Mouse (Mus musculus): Measurements from ENCODE around the gene Ndufs2.

Ndufs2 gene

DNA sequence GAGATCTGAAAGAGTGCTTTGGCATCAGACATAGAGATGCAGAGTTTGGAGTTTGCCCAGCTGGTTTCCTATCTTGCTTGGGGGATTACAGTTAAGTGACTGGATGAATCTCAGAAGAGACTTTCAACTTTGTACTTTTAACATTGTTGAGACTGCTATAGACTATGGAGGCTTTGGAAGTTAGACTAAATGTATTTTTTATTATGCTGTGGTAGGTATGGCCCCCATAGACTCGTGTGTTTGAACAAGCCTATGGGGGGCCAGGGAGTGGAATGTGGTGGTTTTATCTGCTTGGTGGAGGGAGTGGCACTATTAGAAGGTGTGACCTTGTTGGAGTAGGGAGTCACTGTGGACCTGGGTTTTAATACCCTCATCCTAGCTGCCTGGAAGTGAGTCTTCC lies 51.7 kb downstream of the Ndufs2 start:
- no peak for DNase-seq (ENCODE audit: low spot score)

DNA sequence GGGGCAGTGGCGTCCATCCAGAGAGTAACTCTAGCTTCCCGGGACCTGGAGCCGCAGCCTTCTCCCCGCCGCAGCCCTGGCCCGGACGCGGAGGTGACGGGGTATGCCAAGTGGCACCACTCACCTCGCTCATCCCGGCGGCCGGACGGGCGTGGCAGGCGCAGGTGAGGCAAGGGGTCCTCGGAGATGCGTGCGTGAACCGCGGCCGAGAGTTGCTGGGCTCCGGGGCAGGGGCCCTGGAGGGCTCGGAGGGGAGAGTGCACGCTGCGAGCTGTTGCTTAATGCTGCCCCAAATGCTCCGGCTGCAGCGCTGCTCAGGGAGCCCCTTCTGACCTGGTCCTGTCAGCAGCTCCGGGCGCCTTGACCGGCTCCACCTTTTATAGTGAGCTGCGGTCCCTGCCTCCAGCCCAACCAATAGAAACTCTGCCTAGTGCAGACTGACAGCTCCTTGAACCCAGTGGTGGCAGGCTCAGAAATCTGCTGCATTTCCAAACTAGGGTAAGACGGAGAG lies 55.2 kb downstream of the Ndufs2 start, which contains the start of gene Pcp4l1:
TSS of gene Pcp4l1 (minus strand) at position 382 of the 511 bp plus-strand sequence.
- DNase-seq (ENCODE audit: low spot score): peak; percentile 75

DNA sequence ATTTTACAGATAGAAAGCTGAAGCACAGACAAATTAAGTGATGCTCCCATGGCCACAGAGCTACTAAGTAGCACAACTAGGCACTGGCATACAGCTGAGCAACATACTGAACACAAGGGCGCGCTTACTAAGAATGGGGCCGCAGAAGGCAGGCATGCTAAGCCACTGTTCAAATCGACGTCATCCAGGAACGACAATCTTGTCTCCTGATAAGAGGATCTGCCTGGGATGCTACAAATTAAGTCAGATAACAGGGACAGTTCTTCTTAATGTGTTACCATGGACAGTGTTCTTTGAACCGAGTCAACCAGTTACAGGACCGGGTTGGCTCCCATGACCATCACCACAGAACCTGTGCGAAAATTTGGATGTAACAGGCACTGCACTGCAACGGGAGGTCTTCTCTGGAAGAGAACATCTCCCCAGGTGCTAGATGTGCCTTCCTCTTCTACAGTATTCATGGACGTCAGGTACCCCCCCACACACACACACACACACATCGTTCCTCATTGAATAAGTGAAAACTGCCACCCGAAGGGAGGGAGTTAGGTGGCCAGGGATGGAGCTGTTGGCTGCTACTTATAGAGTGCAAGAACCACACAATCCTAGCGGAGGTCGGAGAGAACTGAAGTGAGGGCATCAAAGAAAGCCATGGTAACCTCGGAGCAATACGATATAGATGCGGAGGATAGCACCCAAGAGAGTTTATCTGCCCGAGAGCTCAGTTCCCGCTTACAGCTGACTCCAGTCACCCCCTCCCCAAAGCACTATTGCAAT lies 56.0 kb downstream of the Ndufs2 start:
- no peak for DNase-seq (ENCODE audit: low spot score)

DNA sequence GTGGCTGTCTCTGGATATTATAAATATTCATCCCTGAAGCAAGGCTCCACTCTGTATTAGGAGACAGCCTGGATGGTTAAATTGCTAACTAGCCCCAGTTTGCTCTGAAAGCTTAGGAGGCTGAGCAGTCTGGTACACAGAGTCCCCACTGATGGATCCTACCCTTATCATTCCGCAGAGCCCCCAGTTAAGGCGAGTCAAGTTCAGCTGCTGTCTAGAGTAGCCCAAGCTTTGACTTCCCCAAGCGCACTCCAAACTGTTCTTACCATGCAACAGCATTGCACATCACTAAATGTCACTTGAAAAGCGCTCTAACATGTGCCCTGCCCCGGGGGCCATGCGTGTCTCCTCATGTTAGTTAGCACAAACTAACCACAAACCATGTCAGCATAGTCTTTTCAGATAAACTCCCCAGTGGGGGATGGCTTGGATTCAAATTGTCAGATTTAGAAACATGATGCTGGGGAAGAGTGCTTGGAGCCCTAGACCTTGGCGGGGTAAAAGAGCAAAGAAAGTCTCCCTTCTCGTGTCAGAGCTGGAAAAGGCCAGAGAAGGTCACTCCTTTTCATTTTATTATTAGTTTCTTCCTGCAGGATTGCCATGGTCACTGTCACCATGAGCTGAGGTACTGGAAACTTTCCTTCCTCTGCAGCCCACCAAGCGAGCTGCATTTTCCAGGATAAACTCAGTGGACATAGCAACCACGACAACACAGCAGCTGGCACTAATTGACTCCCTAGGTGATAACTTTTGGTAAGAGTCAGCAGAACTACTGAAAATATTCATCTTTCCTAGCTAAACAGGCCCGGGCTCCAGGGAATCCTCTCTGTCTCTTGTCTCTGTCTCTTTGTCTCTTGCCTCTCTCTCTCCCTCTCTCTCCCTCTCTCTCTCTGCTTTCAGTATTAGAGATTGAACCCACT lies 57.0 kb downstream of the Ndufs2 start:
- DNase-seq (ENCODE audit: low spot score): no peak

DNA sequence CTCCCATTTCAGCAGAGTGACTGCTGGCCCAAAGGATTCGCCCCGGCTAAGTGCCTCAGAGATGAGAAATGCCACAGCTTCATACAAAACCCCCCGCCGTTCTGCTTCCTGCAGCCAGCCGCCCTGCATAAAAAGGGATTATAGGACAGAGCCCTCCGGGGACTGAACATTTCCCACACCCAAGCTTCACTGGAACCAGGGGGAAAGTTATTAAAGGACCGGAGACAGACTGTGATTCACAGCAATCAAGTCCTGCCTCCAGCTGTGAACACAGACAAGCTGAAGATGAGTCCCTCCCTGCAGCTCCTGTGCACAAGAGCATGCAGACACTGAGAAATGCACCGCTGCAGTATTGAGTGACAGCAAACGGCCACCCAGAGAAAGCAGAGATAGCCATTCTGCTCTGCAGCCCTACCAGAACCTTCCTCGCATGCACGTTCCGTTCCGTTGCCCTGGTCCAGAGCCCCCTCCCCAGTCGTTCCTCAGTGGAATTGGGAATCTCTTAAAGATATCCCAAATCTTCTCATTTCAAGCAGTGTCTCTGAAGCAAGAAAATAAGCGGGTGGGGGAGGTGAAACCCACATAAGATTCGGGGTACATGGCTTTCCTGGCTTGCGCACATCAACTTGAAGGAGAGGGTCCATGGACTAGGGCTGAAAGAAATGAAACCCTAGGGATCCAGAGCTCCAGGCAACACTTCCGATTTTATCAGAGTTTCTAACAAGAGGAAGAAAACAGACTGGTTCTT lies 57.9 kb downstream of the Ndufs2 start:
- DNase-seq (ENCODE audit: low spot score): no peak

DNA sequence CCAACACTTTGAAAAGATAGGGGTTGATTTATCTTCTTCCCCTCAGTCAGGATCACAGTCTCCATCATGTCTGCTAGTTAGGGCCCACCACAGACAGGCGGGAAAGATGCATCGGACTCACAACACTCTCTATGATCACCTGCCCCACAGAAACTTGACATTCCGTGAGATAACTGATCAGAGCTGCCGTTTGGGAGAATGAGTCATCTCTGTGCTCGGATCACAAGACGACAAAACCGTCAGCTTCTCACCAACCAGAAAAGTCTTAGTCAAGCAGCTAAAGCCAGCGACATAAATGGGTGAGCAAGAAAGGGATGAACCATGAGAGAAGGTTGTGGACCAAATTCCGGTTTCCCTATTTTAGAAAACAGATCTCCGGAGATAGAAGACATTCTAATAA lies 58.9 kb downstream of the Ndufs2 start:
- DNase-seq (ENCODE audit: low spot score): no peak

- no peak for DNase-seq (ENCODE audit: low spot score)
These were observed 60.4 kb downstream of the Ndufs2 start for GRCm38 (mm10) chr1:171190832-171191231.

DNA sequence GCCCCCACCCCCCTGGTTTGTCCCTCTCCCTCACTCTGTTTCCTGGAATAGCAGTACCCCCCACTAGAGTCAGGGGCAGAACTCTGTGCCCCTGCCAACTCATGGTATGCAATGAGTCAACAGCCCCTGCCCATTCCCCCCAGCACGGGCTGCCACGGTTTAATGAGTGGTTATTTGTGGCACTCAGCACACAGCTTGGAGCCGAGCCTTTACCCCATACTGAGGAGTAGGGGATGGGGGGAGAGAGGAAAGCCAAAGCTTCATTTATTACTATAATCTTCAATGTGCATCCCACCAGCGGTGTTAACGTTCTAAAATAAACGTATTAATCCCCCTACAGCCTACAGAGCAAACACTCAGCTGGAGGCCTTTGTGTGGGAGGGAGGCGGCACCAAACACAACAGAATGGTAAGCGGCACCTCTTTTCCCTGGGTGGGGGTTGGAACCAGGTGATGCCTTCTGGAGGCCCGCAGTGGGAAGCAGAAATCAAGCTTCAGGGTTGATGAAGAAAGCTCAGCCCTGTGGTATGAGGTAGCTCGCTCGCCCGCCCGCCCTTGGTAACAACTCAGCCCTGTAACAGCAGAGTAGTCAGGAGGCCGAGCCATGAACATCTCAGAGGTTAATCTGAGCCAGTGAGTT lies 61.6 kb downstream of the Ndufs2 start:
- no peak for DNase-seq (ENCODE audit: low spot score)

GRCm38 (mm10) chr1:171189046-171189445 lies 62.1 kb downstream of the Ndufs2 start:
- DNase-seq (ENCODE audit: low spot score): no peak

- DNase-seq (ENCODE audit: low spot score): no peak
These were observed 63.1 kb downstream of the Ndufs2 start for GRCm38 (mm10) chr1:171187851-171188700.

DNA sequence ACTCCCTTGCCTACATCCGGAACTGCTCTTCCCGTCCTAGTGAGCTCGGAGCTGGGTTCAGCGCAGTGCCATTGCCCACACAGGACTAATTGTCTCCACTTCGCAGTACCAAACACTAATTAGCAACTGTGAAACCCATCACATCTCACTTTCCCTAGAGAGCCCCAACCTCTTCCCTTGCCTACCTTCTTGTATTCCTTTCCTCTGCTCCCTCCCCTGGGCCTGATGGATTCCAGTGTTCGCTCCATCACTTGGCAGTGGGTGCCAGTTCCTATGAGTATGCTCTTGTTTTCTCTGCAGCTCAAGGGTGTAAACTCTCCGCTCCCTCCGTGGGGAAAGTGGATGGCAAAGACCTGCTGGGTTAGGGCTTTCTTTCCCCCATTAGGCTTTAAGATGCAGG lies 65.5 kb downstream of the Ndufs2 start:
- no peak for DNase-seq (ENCODE audit: low spot score)

All from yolk sac, embryonic 10.5 days (tissue).